Mouse (Mus musculus) embryo, embryonic 11.5 days (tissue): Measurements from ENCODE around the gene Atp5mpl.

Source experiments
- DNase-seq: peaks from one replicate; pipeline ENCODE4 v3.0.0-alpha.2; 2012; ENCODE audit warnings: low read depth, low spot score

Atp5mpl gene

GRCm38 (mm10) chr12:111966683-111967173 is at the start of gene Atp5mpl:
Gene Atp5mpl, minus strand, starts transcription at chr12:111966977.
- DNase-seq, result peak; percentile 93

GRCm38 (mm10) chr12:112016346-112016745 is 49.6 kb upstream of the Atp5mpl start:
- DNase-seq, result no peak

- no peak for DNase-seq
These were observed 46.6 kb upstream of the Atp5mpl start for GRCm38 (mm10) chr12:112013271-112013801.

- no peak for DNase-seq
These were observed 45.9 kb upstream of the Atp5mpl start for GRCm38 (mm10) chr12:112012511-112013270.

- peak; percentile 64 for DNase-seq
These were observed 34.4 kb upstream of the Atp5mpl start for GRCm38 (mm10) chr12:112001223-112001622.

- no peak for DNase-seq
These were observed 33.0 kb upstream of the Atp5mpl start for GRCm38 (mm10) chr12:111999735-112000134.

- no peak for DNase-seq
These were observed 28.4 kb upstream of the Atp5mpl start for GRCm38 (mm10) chr12:111995161-111995560.

GRCm38 (mm10) chr12:111992626-111993025 is 25.8 kb upstream of the Atp5mpl start:
- no peak for DNase-seq

- DNase-seq, result no peak
These were observed 20.0 kb upstream of the Atp5mpl start for GRCm38 (mm10) chr12:111986756-111987155.

GRCm38 (mm10) chr12:111983165-111983564 is 16.4 kb upstream of the Atp5mpl start:
- no peak for DNase-seq

- no peak for DNase-seq
These were observed 15.1 kb upstream of the Atp5mpl start for GRCm38 (mm10) chr12:111981831-111982230.

- DNase-seq, result no peak
These were observed 14.2 kb upstream of the Atp5mpl start, which contains the start of gene Rd3l for GRCm38 (mm10) chr12:111980887-111981367. Gene Rd3l, minus strand, starts transcription at chr12:111981317.

GRCm38 (mm10) chr12:111978274-111978673 is 11.5 kb upstream of the Atp5mpl start:
- DNase-seq, result no peak

GRCm38 (mm10) chr12:111977138-111977537 is 10.4 kb upstream of the Atp5mpl start:
- no peak for DNase-seq

- DNase-seq, result no peak
These were observed 7.8 kb upstream of the Atp5mpl start for GRCm38 (mm10) chr12:111974578-111974977.

- DNase-seq, result no peak
These were observed 5.7 kb upstream of the Atp5mpl start for GRCm38 (mm10) chr12:111972504-111972903.

- no peak for DNase-seq
These were observed 4.5 kb upstream of the Atp5mpl start, which contains the start of gene Tdrd9 for GRCm38 (mm10) chr12:111971231-111971686. Gene Tdrd9, plus strand, starts transcription at chr12:111971559.

GRCm38 (mm10) chr12:111970085-111970484 is 3.3 kb upstream of the Atp5mpl start:
- DNase-seq, result no peak

GRCm38 (mm10) chr12:111963339-111963738 is 3.4 kb downstream of the Atp5mpl start:
- DNase-seq, result no peak

- no peak for DNase-seq
These were observed 8.5 kb downstream of the Atp5mpl start for GRCm38 (mm10) chr12:111958101-111958865.

- no peak for DNase-seq
These were observed 10.6 kb downstream of the Atp5mpl start for GRCm38 (mm10) chr12:111956173-111956572.

GRCm38 (mm10) chr12:111951701-111952100 is 15.1 kb downstream of the Atp5mpl start:
- DNase-seq, result no peak
